8 mouse cellular contexts compared by ENCODE assay signal in genomic region chr15:79042721-79043491, GRCm38 (mm10). TPM values are rescaled to one million over a fixed set of nuclear protein-coding genes. Genes with fewer than 3 reads are reported as not detected.
DNase-seq lines count a peak whose midpoint lies in the region; ATAC-seq and TF ChIP-seq lines count a peak whose summit lies in the region.

No protein-coding gene starts in this region.

- no peaks in the 10 kb centered on the region for H3K9me3 ChIP-seq in forebrain, embryonic 14.5 days (replicated peaks; ENCODE audit: control insufficient read depth, low read length)
- H3K9me3 ChIP-seq in limb, embryonic 11.5 days (ENCODE audit: control insufficient read depth, low read length), result peaks cover 2% of the 10 kb centered on the region; the same call in 1 of the 2 replicates

- H3K4me3 ChIP-seq in left cerebral cortex, adult 2 months, result peak overlapping the region; percentile 56
- H3K4me3 ChIP-seq in forebrain, embryonic 14.5 days (ENCODE audit: low read depth, low read length), result peak overlapping the region; percentile 44
- H3K4me3 ChIP-seq in limb, embryonic 11.5 days (ENCODE audit: low read depth, low read length), result peak overlapping the region; percentile 55
- peak overlapping the region; percentile 58 for H3K4me3 ChIP-seq in olfactory bulb, adult 2 months (ENCODE audit: insufficient read depth, low read depth, low read length)

- intact Hi-C loops in left cerebral cortex, adult 2 months (cut with DNase I), result no loop called here
- intact Hi-C loops in left cerebral cortex, postnatal 4 days (cut with DNase I), result no loop called here

- H3K36me3 ChIP-seq in forebrain, embryonic 14.5 days (ENCODE audit: control insufficient read depth, insufficient read depth, low read length), result no peaks in the 10 kb centered on the region
- H3K36me3 ChIP-seq in limb, embryonic 11.5 days (ENCODE audit: control insufficient read depth, insufficient read depth, low read length), result no peaks in the 10 kb centered on the region

- peaks cover 3% of the 10 kb centered on the region; the same call in 1 of the 2 replicates for H3K4me1 ChIP-seq in forebrain, embryonic 14.5 days (ENCODE audit: control insufficient read depth, insufficient read depth, low read length)
- peaks cover 20% of the 10 kb centered on the region for H3K4me1 ChIP-seq in limb, embryonic 11.5 days (ENCODE audit: control insufficient read depth, insufficient read depth, low read length)
- peaks cover 22% of the 10 kb centered on the region for H3K4me1 ChIP-seq in olfactory bulb, adult 2 months (ENCODE audit: control insufficient read depth, insufficient read depth, low read length)

- peak; percentile 54 for ATAC-seq in forebrain, embryonic 14.5 days
- no peak for ATAC-seq in limb, embryonic 11.5 days (ENCODE audit: insufficient number of reproducible peaks, low FRiP score, low TSS enrichment, low read depth)

- peaks cover 34% of the 10 kb centered on the region for H3K27me3 ChIP-seq in forebrain, embryonic 14.5 days (replicated peaks; ENCODE audit: control insufficient read depth, insufficient read depth, low read length)
- H3K27me3 ChIP-seq in limb, embryonic 11.5 days (ENCODE audit: control insufficient read depth, insufficient read depth, low read length), result peaks cover 29% of the 10 kb centered on the region

- H3K4me2 ChIP-seq in forebrain, embryonic 14.5 days (ENCODE audit: low read length), result peak overlapping the region; percentile 80
- H3K4me2 ChIP-seq in limb, embryonic 11.5 days (ENCODE audit: low read depth, severe bottlenecking), result peak overlapping the region; percentile 98

- DNase-seq in adrenal gland, adult 2 months, result peak; percentile 31
- DNase-seq in adrenal gland, adult 8-10 months, result no peak
- peak; percentile 60 to 62 for DNase-seq in left cerebral cortex, adult 2 months (ENCODE audit: extremely low spot score in 1 of 2, low spot score in 2 of 2)
- no peak for DNase-seq in left cerebral cortex, postnatal 4 days
- peak; percentile 45 for DNase-seq in forebrain, embryonic 14.5 days (ENCODE audit: low spot score)
- peak; percentile 59 for DNase-seq in limb, embryonic 11.5 days (ENCODE audit: low spot score)
- DNase-seq in spleen, postnatal 10 days (ENCODE audit: low spot score in 2 of 2), result no peak

- H3K27ac ChIP-seq in left cerebral cortex, adult 2 months, result peak overlapping the region; percentile 61
- no peak overlapping the region for H3K27ac ChIP-seq in forebrain, embryonic 14.5 days (ENCODE audit: low read depth, low read length)
- H3K27ac ChIP-seq in limb, embryonic 11.5 days (replicated peaks; ENCODE audit: low read depth, low read length), result no peak overlapping the region
- H3K27ac ChIP-seq in olfactory bulb, adult 2 months (ENCODE audit: insufficient read depth, low read depth, low read length), result no peak overlapping the region

- H3K9ac ChIP-seq in forebrain, embryonic 14.5 days (ENCODE audit: low read length), result peak overlapping the region; percentile 54
- peak overlapping the region; percentile 67 for H3K9ac ChIP-seq in limb, embryonic 11.5 days (ENCODE audit: low read length)

- TF ChIP-seq CTCF in left cerebral cortex, adult 2 months (IDR thresholded peaks at IDR 0.05), result no peak
- TF ChIP-seq CTCF in olfactory bulb, adult 2 months (IDR thresholded peaks at IDR 0.05; ENCODE audit: insufficient read depth, low read depth, low read length), result peak; percentile 17; the same call in 1 of the 2 replicates

- no peak; the same call in 1 of the 2 replicates for TF ChIP-seq POLR2A in olfactory bulb, adult 2 months (IDR thresholded peaks at IDR 0.05; ENCODE audit: insufficient read depth, low read depth, low read length)

- under 1% methylated on average over 99 of the region's 105 CpGs for WGBS in forebrain, embryonic 14.5 days
- under 1% methylated on average over 105 of the region's 105 CpGs for WGBS in limb, embryonic 11.5 days
- 1% methylated on average over 104 of the region's 105 CpGs for WGBS in olfactory bulb, adult 2 months

RNA-seq across cellular contexts. Expression of gene Galr3, which starts 1.2 kb away (rescaled TPM):
- under 1 TPM in 1 of 2 experiments, not detected in 1; 0.28 TPM for total RNA-seq in adrenal gland, adult 2 months (2021)
- polyA plus RNA-seq in adrenal gland, adult 2 months (2012; rRNA removed), result 1.4 and 4.2 TPM in 2 replicates
- under 1 TPM in 3 of 4 experiments, not detected in 1; 0.28 to 0.31 (median 0.30) TPM for total RNA-seq in adrenal gland, adult 8-10 months (2022)
- total RNA-seq in left cerebral cortex, adult 2 months (2021), result under 1 TPM in 1 of 2 experiments, not detected in 1; 0.84 TPM
- total RNA-seq in left cerebral cortex, postnatal 4 days (2021), result 1 to 10 TPM in 1 of 2 experiments, not detected in 1; 1.0 TPM
- not detected in 2 replicates for polyA plus RNA-seq in forebrain, embryonic 14.5 days (2014; fragmentation: Nextera tagmentation; extraction: Ambion mirVana)
- polyA plus RNA-seq in limb, embryonic 11.5 days (2014; fragmentation: Nextera tagmentation; extraction: Ambion mirVana), result not detected in 2 replicates
- not detected in 2 replicates for polyA plus RNA-seq in olfactory bulb, adult 2 months (2012; ENCODE audit: insufficient read depth, insufficient read length, low replicate concordance, missing spikeins)

RNA-seq across cellular contexts. Expression of gene H1f0, which starts 14.7 kb away (rescaled TPM):
- 100 to 1,000 TPM in 1 of 2 experiments, 10 to 100 TPM in 1; 94.6 to 204 TPM for total RNA-seq in adrenal gland, adult 2 months (2021)
- polyA plus RNA-seq in adrenal gland, adult 2 months (2012; rRNA removed), result 109 and 135 TPM in 2 replicates
- 100 to 1,000 TPM; 122 to 250 (median 176) TPM for total RNA-seq in adrenal gland, adult 8-10 months (2022)
- total RNA-seq in left cerebral cortex, adult 2 months (2021), result 10 to 100 TPM; 80.4 to 81.1 TPM
- 10 to 100 TPM; 84.8 to 94.8 TPM for total RNA-seq in left cerebral cortex, postnatal 4 days (2021)
- polyA plus RNA-seq in forebrain, embryonic 14.5 days (2014; fragmentation: Nextera tagmentation; extraction: Ambion mirVana), result 155 and 238 TPM in 2 replicates
- 271 and 369 TPM in 2 replicates for polyA plus RNA-seq in limb, embryonic 11.5 days (2014; fragmentation: Nextera tagmentation; extraction: Ambion mirVana)
- polyA plus RNA-seq in olfactory bulb, adult 2 months (2012; ENCODE audit: insufficient read depth, insufficient read length, low replicate concordance, missing spikeins), result not detected in 2 replicates

RNA-seq across cellular contexts. Expression of gene Ankrd54, which starts 19.8 kb away (rescaled TPM):
- total RNA-seq in adrenal gland, adult 2 months (2021), result 10 to 100 TPM; 20.1 to 27.2 TPM
- 91.9 and 101 TPM in 2 replicates for polyA plus RNA-seq in adrenal gland, adult 2 months (2012; rRNA removed)
- 10 to 100 TPM; 24.6 to 34.9 (median 28.2) TPM for total RNA-seq in adrenal gland, adult 8-10 months (2022)
- 10 to 100 TPM; 19.7 to 19.8 TPM for total RNA-seq in left cerebral cortex, adult 2 months (2021)
- 10 to 100 TPM; 25.5 to 27.2 TPM for total RNA-seq in left cerebral cortex, postnatal 4 days (2021)
- 51.3 and 53.3 TPM in 2 replicates for polyA plus RNA-seq in forebrain, embryonic 14.5 days (2014; fragmentation: Nextera tagmentation; extraction: Ambion mirVana)
- polyA plus RNA-seq in limb, embryonic 11.5 days (2014; fragmentation: Nextera tagmentation; extraction: Ambion mirVana), result 56.7 and 63.2 TPM in 2 replicates
- not detected in 2 replicates for polyA plus RNA-seq in olfactory bulb, adult 2 months (2012; ENCODE audit: insufficient read depth, insufficient read length, low replicate concordance, missing spikeins)

RNA-seq across cellular contexts. Expression of gene Eif3l, which starts 32.1 kb away (rescaled TPM):
- total RNA-seq in adrenal gland, adult 2 months (2021), result 100 to 1,000 TPM; 136 to 160 TPM
- 94.1 and 119 TPM in 2 replicates for polyA plus RNA-seq in adrenal gland, adult 2 months (2012; rRNA removed)
- total RNA-seq in adrenal gland, adult 8-10 months (2022), result 100 to 1,000 TPM; 136 to 157 (median 140) TPM
- 10 to 100 TPM; 62.5 to 66.6 TPM for total RNA-seq in left cerebral cortex, adult 2 months (2021)
- 100 to 1,000 TPM; 116 to 122 TPM for total RNA-seq in left cerebral cortex, postnatal 4 days (2021)
- 191 and 209 TPM in 2 replicates for polyA plus RNA-seq in forebrain, embryonic 14.5 days (2014; fragmentation: Nextera tagmentation; extraction: Ambion mirVana)
- 275 and 280 TPM in 2 replicates for polyA plus RNA-seq in limb, embryonic 11.5 days (2014; fragmentation: Nextera tagmentation; extraction: Ambion mirVana)
- not detected in 2 replicates for polyA plus RNA-seq in olfactory bulb, adult 2 months (2012; ENCODE audit: insufficient read depth, insufficient read length, low replicate concordance, missing spikeins)

Comparison
In these comparisons a context has a peak if more than half of its experiments do, and no peak if none do; other contexts are left out.
1. DNase-seq: peak in adrenal gland, adult 2 months (single experiment), left cerebral cortex, adult 2 months (2 of 2), forebrain, embryonic 14.5 days (single experiment) and limb, embryonic 11.5 days (single experiment); none in adrenal gland, adult 8-10 months (single experiment), left cerebral cortex, postnatal 4 days (single experiment) and spleen, postnatal 10 days (0 of 2).
2. Peak in every context shown above with its lines, with median percentiles within 50 percentile points of each other: H3K4me3 ChIP-seq.